Mouse (Mus musculus) heart, postnatal 0 days (tissue): ENCODE results near the gene Gm4491.

ENCODE experiments used
- CTCF ChIP-seq: IDR thresholded peaks from 2 replicates; pipeline ENCODE4 v1.5.1; 2016; ENCODE audit warnings: antibody characterized with exemption, control low read depth, low read depth
- EP300 ChIP-seq: IDR thresholded peaks from 2 replicates; pipeline ENCODE4 v1.6.1; 2016; ENCODE audit warnings: antibody characterized with exemption, low read depth

GRCm38 (mm10) chr14:57107091-57107490 is 8.6 kb downstream of the Gm4491 start:
- TF ChIP-seq CTCF (no peak), EP300 (no peak)
